Mouse (Mus musculus) G1E (cell line): ENCODE data around the gene Klhl36.

ENCODE experiments used
- CTCF ChIP-seq: IDR thresholded peaks from 2 replicates; pipeline ENCODE4 v1.5.1; 2012; ENCODE audit warnings: low read depth, low read length, inconsistent platforms, mixed read lengths
- GATA1 ChIP-seq: IDR thresholded peaks from 2 replicates; pipeline ENCODE4 v1.6.1; 2012; ENCODE audit warnings: borderline replicate concordance, low read length, inconsistent platforms, mixed read lengths
- GATA2 ChIP-seq: IDR thresholded peaks from 2 replicates; pipeline ENCODE4 v1.6.1; 2012; ENCODE audit warnings: low read depth, low read length, inconsistent platforms, borderline replicate concordance

DNA sequence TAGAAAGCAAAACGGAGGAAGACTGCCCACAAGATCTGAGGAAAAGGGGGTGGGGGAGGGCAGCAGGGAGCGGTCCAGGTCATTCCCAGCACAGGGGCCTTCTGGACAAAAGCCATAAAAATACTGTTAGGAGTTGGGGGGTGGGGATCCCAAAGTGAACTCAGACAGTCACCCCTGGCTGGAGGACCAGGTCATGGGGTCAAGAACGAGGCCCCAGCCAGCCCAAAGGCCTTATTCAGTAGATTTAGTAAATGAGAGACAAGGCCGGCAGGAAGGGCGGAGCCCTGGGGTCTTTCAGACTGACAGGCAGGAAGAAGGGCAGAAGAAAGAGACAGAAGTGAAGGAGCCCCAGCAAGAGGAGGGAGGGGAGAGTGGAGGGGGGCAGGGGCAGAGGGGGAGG, 29.1 kb upstream of the Klhl36 start:
- TF ChIP-seq CTCF: no peak
- TF ChIP-seq GATA1: no peak
- no peak for TF ChIP-seq GATA2
